Mouse (Mus musculus): ENCODE results near the gene Zc3h12a. TPM values are rescaled to one million over a fixed set of nuclear protein-coding genes. Genes with fewer than 3 reads are reported as not detected.

Zc3h12a gene
- 0.41 TPM for polyA plus RNA-seq (2014; fragmentation: Illumina TruSeq; extraction: RNeasy Lipid Tissue Mini Kit (QIAGEN cat#74804); ENCODE audit: low read depth, low replicate concordance)

DNA sequence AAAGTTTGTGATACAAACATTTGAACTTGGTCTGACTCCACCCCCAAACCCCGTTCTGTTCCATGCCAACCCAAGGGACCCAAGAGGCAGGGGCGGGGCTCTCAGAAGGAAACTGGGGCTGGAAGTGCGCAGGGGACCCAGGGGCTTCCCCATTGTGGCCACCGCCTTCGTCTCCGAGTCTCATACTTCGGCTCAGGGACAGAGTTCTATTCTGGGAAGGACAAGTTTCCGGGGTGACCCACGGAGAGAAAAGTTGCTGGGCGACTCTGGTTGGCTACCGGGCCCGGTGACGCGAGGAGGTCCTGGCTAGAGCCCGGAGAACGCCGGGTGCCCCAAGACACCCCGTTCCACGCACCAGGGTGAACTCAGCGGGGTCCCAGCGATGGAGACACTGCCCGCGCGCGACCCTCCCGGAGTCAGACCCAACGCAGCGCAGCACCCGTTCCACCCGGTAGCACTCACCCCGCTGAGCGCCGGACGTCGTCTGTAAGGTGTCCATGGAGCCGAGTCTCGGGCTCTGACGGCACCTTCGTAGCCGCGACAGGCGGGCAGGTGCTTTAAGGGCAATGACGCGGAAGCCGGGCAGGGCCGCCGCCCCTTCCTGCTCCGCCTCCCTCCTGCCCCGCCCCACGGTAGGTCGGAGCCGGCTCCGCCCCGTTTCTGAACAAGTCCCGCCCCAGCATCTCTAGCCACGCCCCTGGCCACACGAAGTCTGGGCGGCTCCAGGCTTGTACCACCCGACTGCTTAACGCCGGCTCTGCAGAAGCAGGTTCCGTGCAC, at the start of gene Zc3h12a:
TSS of gene Zc3h12a (minus strand) at position 536 of the 780 bp plus-strand sequence.

DNA sequence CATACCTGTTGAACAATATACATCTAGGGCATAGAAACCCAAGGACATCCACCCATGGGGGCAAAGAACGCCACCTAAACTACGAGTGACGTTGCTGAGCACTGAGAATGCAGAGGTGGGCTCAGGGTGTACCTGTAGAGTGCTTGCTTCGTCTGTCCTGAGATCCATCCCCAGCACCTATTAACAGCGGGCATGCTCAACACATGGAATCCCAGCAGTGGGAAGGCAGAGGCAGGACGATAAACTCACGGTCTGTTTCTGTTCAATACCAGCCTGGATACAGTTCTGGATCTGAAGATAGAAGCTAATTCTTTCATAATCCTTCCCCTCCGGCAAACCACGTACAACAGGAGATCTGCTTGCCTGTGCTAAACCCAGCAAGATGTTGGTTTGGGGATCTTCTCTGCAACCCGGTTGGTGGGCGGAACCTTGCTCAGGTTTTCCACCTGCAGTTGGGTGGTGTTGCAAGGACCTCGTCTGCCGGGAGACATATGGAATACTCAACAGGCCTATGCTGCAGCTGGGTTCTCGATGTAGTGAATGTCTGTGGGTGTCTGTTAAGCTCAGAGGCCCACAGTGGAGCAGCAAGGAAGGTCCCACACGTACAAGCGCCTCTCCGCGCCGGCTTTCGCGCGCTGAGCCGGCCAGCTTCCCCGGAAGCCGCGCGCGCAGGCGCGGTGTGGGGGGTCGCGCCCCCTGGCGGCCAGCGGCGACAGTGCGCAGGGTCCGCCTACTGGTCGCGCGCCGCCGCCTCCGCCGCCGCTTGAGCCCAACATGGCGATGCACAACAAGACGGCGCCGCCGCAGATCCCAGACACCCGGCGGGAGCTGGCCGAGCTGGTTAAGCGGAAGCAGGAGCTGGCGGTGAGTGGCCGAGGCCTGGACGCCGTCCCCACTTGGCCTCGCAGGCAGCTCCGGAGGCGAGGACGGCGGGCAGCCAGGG, 43.0 kb downstream of the Zc3h12a start, which contains the start of gene Meaf6:
TSS of gene Meaf6 (plus strand) at position 732 of the 943 bp plus-strand sequence.

Other genes starting within 250 kb of the Zc3h12a start
- gene Epha10, start 246.9 kb downstream of the Zc3h12a start, polyA plus RNA-seq (2014; fragmentation: Illumina TruSeq; extraction: RNeasy Lipid Tissue Mini Kit (QIAGEN cat#74804); ENCODE audit: low read depth, low replicate concordance): not detected
- gene 9930104L06Rik, start 190.8 kb downstream of the Zc3h12a start, polyA plus RNA-seq (2014; fragmentation: Illumina TruSeq; extraction: RNeasy Lipid Tissue Mini Kit (QIAGEN cat#74804); ENCODE audit: low read depth, low replicate concordance): 7.7 TPM
- gene Cdca8, start 188.5 kb downstream of the Zc3h12a start, polyA plus RNA-seq (2014; fragmentation: Illumina TruSeq; extraction: RNeasy Lipid Tissue Mini Kit (QIAGEN cat#74804); ENCODE audit: low read depth, low replicate concordance): 26.0 TPM
- 0.22 TPM for gene Rspo1, start 141.4 kb downstream of the Zc3h12a start, polyA plus RNA-seq (2014; fragmentation: Illumina TruSeq; extraction: RNeasy Lipid Tissue Mini Kit (QIAGEN cat#74804); ENCODE audit: low read depth, low replicate concordance)
- 51.8 TPM for gene Gnl2, start 111.3 kb downstream of the Zc3h12a start, polyA plus RNA-seq (2014; fragmentation: Illumina TruSeq; extraction: RNeasy Lipid Tissue Mini Kit (QIAGEN cat#74804); ENCODE audit: low read depth, low replicate concordance)
- gene Dnali1, start 62.1 kb downstream of the Zc3h12a start, polyA plus RNA-seq (2014; fragmentation: Illumina TruSeq; extraction: RNeasy Lipid Tissue Mini Kit (QIAGEN cat#74804); ENCODE audit: low read depth, low replicate concordance): not detected
- gene Snip1, start 61.2 kb downstream of the Zc3h12a start, polyA plus RNA-seq (2014; fragmentation: Illumina TruSeq; extraction: RNeasy Lipid Tissue Mini Kit (QIAGEN cat#74804); ENCODE audit: low read depth, low replicate concordance): 14.0 TPM
- gene Meaf6, start 42.7 kb downstream of the Zc3h12a start, polyA plus RNA-seq (2014; fragmentation: Illumina TruSeq; extraction: RNeasy Lipid Tissue Mini Kit (QIAGEN cat#74804); ENCODE audit: low read depth, low replicate concordance): 36.0 TPM

Measured in sigmoid colon, adult 10 weeks (tissue).